Mouse (Mus musculus): ENCODE data around the gene Mecom. TPM values are rescaled to one million over a fixed set of nuclear protein-coding genes. Genes with fewer than 3 reads are reported as not detected.

Gene Mecom
- total and polyA plus RNA-seq, 3 experiments, result not detected

DNA sequence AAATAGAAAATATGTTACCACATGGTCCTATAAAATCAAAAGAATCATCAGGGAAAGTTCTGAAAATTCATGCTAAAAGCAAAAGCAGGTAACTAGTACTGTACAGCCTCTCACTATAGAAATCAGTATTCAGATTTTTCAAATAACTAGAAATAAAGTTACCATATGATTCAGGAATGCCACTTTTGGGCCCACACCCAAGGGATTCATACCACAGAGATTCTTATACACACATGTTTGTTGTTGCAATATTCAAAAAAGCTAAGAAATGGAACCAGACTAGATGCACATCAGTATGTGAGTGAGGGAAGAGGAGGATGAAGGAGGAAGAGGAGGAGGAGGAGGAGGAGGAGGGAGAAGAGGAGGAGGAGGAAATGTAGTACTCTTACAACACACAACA is 106.2 kb downstream of the Mecom start:
- no peak overlapping the region for H3K9ac ChIP-seq (ENCODE audit: insufficient read depth, low read depth)
- in situ Hi-C loops (cut with MboI; ENCODE audit: low pct_ligation_motif_present, low pct_unique_long_range_greater_than_20kb, low sequenced_read_pairs) (no loop called here), dilution Hi-C loops (cut with MboI; ENCODE audit: extremely low pct_ligation_motif_present, extremely low pct_unique_long_range_greater_than_20kb, low sequenced_read_pairs) (no loop called here)
- no peaks in the 10 kb centered on the region for H3K4me1 ChIP-seq (ENCODE audit: control insufficient read depth in 1 of 2, insufficient read depth in 2 of 2)
- H3K4me2 ChIP-seq (ENCODE audit: insufficient read depth, low read depth, poor library complexity, severe bottlenecking), result no peak overlapping the region
- no peak overlapping the region for H3K4me3 ChIP-seq (replicated peaks in 1 of 3; ENCODE audit: low read depth in 2 of 3, low read length in 2 of 3, poor library complexity in 1 of 3)
- DNase-seq (ENCODE audit: extremely low read depth), result no peak
- no peaks in the 10 kb centered on the region for H3K9me3 ChIP-seq (replicated peaks; ENCODE audit: low read length)
- no peak overlapping the region for H3K27ac ChIP-seq (ENCODE audit: insufficient read depth, low read depth)
- no peaks in the 10 kb centered on the region for H3K36me3 ChIP-seq (replicated peaks in 1 of 2; ENCODE audit: control insufficient read depth in 1 of 2, insufficient read depth in 1 of 2, low read length in 1 of 2)
- H3K27me3 ChIP-seq (replicated peaks), result no peaks in the 10 kb centered on the region
- TF ChIP-seq UBTF (IDR thresholded peaks at IDR 0.05; ENCODE audit: low read depth, low read length), result no peak
- no peak for TF ChIP-seq SMC3 (IDR thresholded peaks at IDR 0.05; ENCODE audit: low read depth, low read length)
- TF ChIP-seq MAFK (IDR thresholded peaks at IDR 0.05; ENCODE audit: insufficient replicate concordance, low read length), result no peak
- TF ChIP-seq NELFE (IDR thresholded peaks at IDR 0.05; ENCODE audit: low read depth, low read length), result no peak
- TF ChIP-seq EP300 (IDR thresholded peaks at IDR 0.05; ENCODE audit: low read length), result no peak
- no peak for TF ChIP-seq ELF1 (IDR thresholded peaks at IDR 0.05; ENCODE audit: low read depth, low read length)
- TF ChIP-seq CHD2 (IDR thresholded peaks at IDR 0.05; ENCODE audit: low read length), result no peak
- no peak for TF ChIP-seq RAD21 (IDR thresholded peaks at IDR 0.05; ENCODE audit: low read depth, low read length)
- TF ChIP-seq MEF2A (IDR thresholded peaks at IDR 0.05; ENCODE audit: borderline replicate concordance, low read depth, low read length), result no peak
- no peak for TF ChIP-seq ZKSCAN1 (IDR thresholded peaks at IDR 0.05; ENCODE audit: borderline replicate concordance, low read depth, low read length)
- TF ChIP-seq E2F4 (IDR thresholded peaks at IDR 0.05; ENCODE audit: insufficient replicate concordance, low read depth, low read length), result no peak
- TF ChIP-seq ZC3H11A (IDR thresholded peaks at IDR 0.05; ENCODE audit: low read depth, low read length), result no peak
- TF ChIP-seq ETS1 (conservative IDR thresholded peaks at IDR 0.05; ENCODE audit: low read depth, low read length), result no peak
- TF ChIP-seq ZNF384 (IDR thresholded peaks at IDR 0.05; ENCODE audit: low read depth, low read length), result no peak
- no peak for TF ChIP-seq IRF4 (IDR thresholded peaks at IDR 0.05; ENCODE audit: low read depth, low read length)
- no peak for TF ChIP-seq PAX5 (IDR thresholded peaks at IDR 0.05; ENCODE audit: low read length)
- no peak for TF ChIP-seq BHLHE40 (IDR thresholded peaks at IDR 0.05; ENCODE audit: low read depth, low read length)
- no peak for TF ChIP-seq MYC (IDR thresholded peaks at IDR 0.05; ENCODE audit: low read depth, low read length)
- H3K79me2 ChIP-seq (replicated peaks; ENCODE audit: control insufficient read depth, extremely low read depth, insufficient read depth, poor library complexity, severe bottlenecking), result no peaks in the 10 kb centered on the region

DNA sequence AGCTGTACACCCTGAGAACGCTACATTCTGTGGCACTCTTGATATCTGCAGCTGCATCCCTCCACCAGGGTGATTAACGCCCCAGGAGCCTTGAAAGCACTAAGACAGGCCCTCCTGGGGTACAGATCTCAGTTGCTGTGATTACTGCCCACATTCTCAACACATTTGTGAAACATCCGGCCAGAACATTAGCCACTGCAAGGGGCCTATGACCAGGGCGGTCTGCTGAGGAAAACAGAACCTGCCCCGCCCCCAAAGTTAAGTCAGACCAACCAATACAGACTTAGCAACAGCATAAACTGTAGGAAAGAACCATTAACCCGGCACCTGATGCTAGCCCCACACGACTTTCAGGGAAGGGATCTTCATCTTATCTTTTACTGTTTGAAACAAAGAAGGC is 109.8 kb downstream of the Mecom start:
- in situ Hi-C loops (cut with MboI; ENCODE audit: low pct_ligation_motif_present, low pct_unique_long_range_greater_than_20kb, low sequenced_read_pairs) (no loop called here), dilution Hi-C loops (cut with MboI; ENCODE audit: extremely low pct_ligation_motif_present, extremely low pct_unique_long_range_greater_than_20kb, low sequenced_read_pairs) (no loop called here)
- no peak overlapping the region for H3K9ac ChIP-seq (ENCODE audit: insufficient read depth, low read depth)
- H3K27me3 ChIP-seq (replicated peaks), result no peaks in the 10 kb centered on the region
- H3K4me3 ChIP-seq (replicated peaks in 1 of 3; ENCODE audit: low read depth in 2 of 3, low read length in 2 of 3, poor library complexity in 1 of 3), result no peak overlapping the region
- no peaks in the 10 kb centered on the region for H3K9me3 ChIP-seq (replicated peaks; ENCODE audit: low read length)
- TF ChIP-seq KAT2A (IDR thresholded peaks at IDR 0.05; ENCODE audit: insufficient replicate concordance, low read length), result no peak
- no peak for TF ChIP-seq CTCF (conservative IDR thresholded peaks at IDR 0.05 in 1 of 2, IDR thresholded peaks at IDR 0.05 in 1 of 2; ENCODE audit: low read depth in 2 of 2, low read length in 2 of 2)
- TF ChIP-seq MYC (IDR thresholded peaks at IDR 0.05; ENCODE audit: low read depth, low read length), result no peak
- no peak for TF ChIP-seq POLR2A (IDR thresholded peaks at IDR 0.05; ENCODE audit: low read depth, low read length)
- TF ChIP-seq IRF4 (IDR thresholded peaks at IDR 0.05; ENCODE audit: low read depth, low read length), result no peak
- no peak for TF ChIP-seq CHD2 (IDR thresholded peaks at IDR 0.05; ENCODE audit: low read length)
- no peak for TF ChIP-seq MXI1 (IDR thresholded peaks at IDR 0.05; ENCODE audit: low read depth, low read length)
- TF ChIP-seq HCFC1 (IDR thresholded peaks at IDR 0.05; ENCODE audit: low read depth, low read length), result no peak
- no peak for TF ChIP-seq GABPA (IDR thresholded peaks at IDR 0.05; ENCODE audit: insufficient replicate concordance, low read depth, low read length)
- no peak for TF ChIP-seq SMC3 (IDR thresholded peaks at IDR 0.05; ENCODE audit: low read depth, low read length)
- no peak for TF ChIP-seq ETS1 (conservative IDR thresholded peaks at IDR 0.05; ENCODE audit: low read depth, low read length)
- TF ChIP-seq POLR2AphosphoS2 (IDR thresholded peaks at IDR 0.05; ENCODE audit: low read depth, low read length), result no peak
- no peak for TF ChIP-seq TCF12 (IDR thresholded peaks at IDR 0.05; ENCODE audit: low read depth, low read length)
- no peak for TF ChIP-seq E2F4 (IDR thresholded peaks at IDR 0.05; ENCODE audit: insufficient replicate concordance, low read depth, low read length)
- TF ChIP-seq NRF1 (IDR thresholded peaks at IDR 0.05; ENCODE audit: low read depth, low read length), result no peak
- no peak overlapping the region for H3K27ac ChIP-seq (ENCODE audit: insufficient read depth, low read depth)
- H3K36me3 ChIP-seq (replicated peaks in 1 of 2; ENCODE audit: control insufficient read depth in 1 of 2, insufficient read depth in 1 of 2, low read length in 1 of 2), result no peaks in the 10 kb centered on the region
- no peak overlapping the region for H3K4me2 ChIP-seq (ENCODE audit: insufficient read depth, low read depth, poor library complexity, severe bottlenecking)
- no peak for DNase-seq (ENCODE audit: extremely low read depth)
- H3K4me1 ChIP-seq (ENCODE audit: control insufficient read depth in 1 of 2, insufficient read depth in 2 of 2), result no peaks in the 10 kb centered on the region
- H3K79me2 ChIP-seq (replicated peaks; ENCODE audit: control insufficient read depth, extremely low read depth, insufficient read depth, poor library complexity, severe bottlenecking), result no peaks in the 10 kb centered on the region

Measured in CH12.LX (cell line).